Mouse (Mus musculus) frontal cortex, adult 2 months (tissue): ENCODE measurements at regions not wholly inside any gene's neighbourhood (a gene's known extent, or its start where the extent isn't known, plus 50 kb on each side); places are given as distances from the start of the nearest gene placed in this dataset.
A peak's percentile ranks its signal among the peaks of the same experiment; 100 is the strongest.

Source experiments
- DNase-seq, 2 experiments: peaks; one replicate each; pipeline ENCODE4 v3.0.0; 2022; ENCODE audit warnings: low spot score in 1 of 2; ENCODE audit errors: extremely low spot score in 1 of 2

- peak in 1 of 2 experiments; percentile 36 for DNase-seq
Measured at GRCm38 (mm10) chr2:56714568-56714967, 409.2 kb downstream of the Nr4a2 start.

GRCm38 (mm10) chr2:56683574-56683973, 440.2 kb downstream of the Nr4a2 start:
- no peak for DNase-seq

- DNase-seq, result no peak
Measured at GRCm38 (mm10) chr2:56673861-56674260, 449.9 kb downstream of the Nr4a2 start.

- peak; percentile 2 to 14 for DNase-seq
Measured at GRCm38 (mm10) chr2:56672711-56673110, 451.1 kb downstream of the Nr4a2 start.

- no peak for DNase-seq
Measured at GRCm38 (mm10) chr2:56662306-56662956, 461.4 kb downstream of the Nr4a2 start.
